Mouse (Mus musculus): ENCODE results near the gene Brsk2.
A peak's percentile ranks its signal among the peaks of the same experiment; 100 is the strongest.
"Not testable (repeated sequence)": the region's sequence is repeated elsewhere in the genome, so short reads cannot be mapped to it uniquely, and the experiment has no call there.

Brsk2 gene

DNA sequence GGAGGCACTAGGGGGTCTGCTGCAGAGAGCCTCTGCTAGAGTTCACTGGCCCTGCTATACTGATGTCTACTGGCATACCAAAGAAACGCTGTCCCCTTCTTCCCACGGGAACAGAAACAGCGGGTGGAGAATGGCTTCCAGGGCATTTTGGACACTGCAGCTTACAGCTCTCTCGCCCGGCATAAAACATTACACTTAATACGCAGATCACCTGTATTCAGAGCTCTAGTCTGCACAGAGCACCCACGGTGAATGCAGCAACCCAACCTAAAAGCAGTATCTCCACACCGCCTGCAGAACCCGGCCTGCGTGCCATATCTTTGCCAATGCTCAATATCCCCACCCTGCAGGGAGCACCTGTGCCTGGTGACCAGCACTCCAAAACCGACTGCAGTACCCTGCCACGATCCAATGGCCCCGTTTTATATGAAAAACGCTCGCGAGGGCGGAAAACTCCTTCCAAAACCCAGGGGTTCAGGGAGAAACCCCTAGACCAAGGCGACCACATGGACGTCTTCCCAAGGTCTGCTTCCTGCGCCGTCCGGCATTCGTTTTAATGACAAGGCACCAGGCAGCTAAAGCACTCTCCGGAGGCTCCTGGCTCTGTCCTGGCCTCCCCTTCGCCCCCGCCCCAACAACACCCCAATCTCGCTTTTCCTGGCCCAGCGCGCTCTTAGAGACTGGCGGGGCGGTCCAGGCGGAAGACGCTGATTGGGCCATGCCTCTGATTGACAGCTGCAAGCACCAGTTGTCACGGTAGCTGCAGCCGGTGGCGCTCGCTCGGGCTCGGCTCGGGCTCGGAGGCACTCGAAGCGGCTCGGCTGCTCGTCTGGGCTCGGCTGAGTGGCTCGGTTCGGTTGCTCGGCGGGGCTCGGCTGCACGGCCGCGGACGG, at the start of gene Brsk2:
Gene Brsk2, plus strand, starts transcription at position 846 of the 893 bp plus-strand sequence.
- peak; percentile 99 for DNase-seq (ENCODE audit: low spot score in 2 of 2)

DNA sequence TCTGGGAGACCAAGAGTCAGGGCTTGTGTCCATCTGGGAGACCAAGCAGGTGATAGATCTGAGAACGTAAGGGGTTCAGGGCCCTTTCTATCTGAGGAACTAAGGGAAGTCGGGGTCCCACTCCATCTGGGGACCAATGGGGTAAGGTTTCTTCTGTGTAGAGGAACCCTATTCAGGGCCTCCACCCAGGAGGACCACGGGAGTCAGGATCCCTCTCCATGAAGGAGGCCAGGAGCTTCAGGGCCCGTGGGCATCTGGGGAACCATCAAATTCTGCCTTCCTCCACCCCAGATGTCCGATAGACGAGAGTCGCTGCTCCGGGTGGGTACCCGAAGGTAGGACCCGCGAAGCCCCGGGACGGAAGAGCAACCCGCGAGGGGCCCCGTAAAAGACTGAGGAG, 47.7 kb upstream of the Brsk2 start:
- DNase-seq (ENCODE audit: low spot score in 2 of 2) = no peak

DNA sequence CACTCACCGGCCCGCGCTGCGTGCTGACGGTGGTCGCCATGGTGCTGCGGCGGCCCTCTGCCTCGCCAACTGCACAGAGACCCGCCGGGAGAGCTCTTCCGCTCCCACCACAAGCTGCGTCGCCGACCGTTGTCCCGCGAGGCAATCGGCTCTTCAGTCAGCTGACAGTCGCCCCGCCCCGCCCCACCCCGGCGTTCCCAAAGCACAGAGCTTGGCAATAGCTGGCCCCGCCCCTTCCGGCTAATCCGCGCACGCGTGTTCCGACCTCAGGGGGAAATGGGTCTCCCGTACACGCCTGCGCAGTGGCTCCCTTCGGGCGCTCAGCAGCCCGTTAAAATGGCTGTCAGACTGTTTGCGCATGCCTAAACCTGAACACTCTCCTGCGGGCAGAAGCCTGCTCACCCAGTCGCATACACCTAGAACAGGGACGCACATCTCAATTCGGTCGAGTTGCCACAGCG, 47.3 kb upstream of the Brsk2 start:
- peak; percentile 99 to 100 for DNase-seq (ENCODE audit: low spot score in 2 of 2)

DNA sequence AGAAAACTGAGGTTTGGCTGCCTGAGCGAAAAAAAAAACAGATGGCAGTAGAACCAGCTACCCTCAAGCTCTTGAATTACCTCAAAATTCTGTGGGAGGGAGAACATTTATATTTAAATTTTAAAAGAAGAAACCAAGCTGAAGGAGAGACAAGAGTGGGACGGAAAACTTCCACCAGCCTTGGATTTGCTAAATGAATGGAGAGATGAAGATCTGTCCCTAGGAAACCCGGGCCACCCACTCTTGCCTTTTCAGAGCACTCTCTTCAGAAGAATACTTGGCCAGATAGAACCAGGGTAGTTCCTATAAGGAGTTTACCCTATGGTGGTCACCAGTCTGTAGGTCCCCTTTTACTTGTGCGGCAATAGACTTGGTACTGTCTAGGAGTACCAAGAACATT, 46.8 kb upstream of the Brsk2 start:
- DNase-seq (ENCODE audit: low spot score in 2 of 2) = peak; percentile 56 to 72

DNA sequence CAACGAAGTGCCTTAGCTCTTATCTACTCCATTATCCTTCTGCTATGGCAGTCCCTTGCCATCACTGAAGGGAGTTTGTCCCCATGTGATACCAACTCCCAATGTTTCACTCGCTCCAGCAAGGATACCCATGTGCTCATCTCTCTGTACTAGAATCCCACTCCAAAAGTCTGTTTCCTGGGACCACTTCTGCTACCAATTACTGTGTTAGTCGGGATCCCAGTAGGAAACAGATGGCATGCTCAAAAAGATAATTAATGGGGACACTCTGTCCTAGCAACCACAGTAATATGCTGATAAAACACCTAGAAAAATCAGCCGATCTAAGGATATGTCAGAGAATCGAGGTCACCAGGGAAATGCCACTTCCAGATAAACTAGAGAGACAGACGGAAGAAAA, 41.0 kb upstream of the Brsk2 start:
- DNase-seq (ENCODE audit: low spot score in 2 of 2) = no peak

DNA sequence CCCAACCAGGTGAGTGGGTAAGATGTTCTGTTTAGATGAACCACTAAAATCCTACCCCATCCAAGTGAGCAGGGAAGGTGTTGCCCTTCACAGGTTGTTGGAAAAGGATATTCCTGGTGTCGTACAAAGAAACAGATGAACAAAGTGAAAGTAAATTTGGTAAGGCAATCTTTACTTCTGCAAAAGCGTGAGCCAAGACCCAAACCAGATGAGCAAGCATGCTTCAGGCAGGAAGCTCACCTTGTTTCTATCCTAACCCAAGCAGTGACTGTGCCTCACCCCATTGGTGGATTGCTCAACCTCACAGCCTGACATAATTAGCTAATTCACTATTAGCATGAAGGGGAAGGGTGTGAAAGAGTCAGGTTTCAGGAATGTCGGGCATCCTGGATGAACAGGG, 38.2 kb upstream of the Brsk2 start:
- DNase-seq (ENCODE audit: low spot score in 2 of 2) = no peak

DNA sequence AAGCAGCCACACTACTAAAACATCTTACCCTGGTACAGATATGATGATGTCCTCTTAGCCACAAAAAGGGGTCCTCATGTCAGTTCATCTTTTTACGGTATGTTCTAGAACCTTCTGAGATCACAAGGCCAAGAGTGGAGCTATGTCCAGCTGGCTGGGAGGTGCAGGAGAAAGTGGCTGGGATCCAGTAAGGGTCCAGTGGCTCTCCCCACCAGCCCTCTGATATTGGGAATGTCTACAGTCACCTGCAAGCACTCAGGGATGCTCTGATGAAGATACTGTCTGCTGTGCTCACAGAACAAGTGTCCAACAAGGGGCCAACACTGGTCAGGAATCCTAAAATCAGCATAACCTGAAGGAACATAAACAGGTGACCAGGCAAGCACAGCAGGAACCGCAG, 31.1 kb upstream of the Brsk2 start, which contains the start of gene Tollip:
Gene Tollip, minus strand, starts transcription at position 101 of the 400 bp plus-strand sequence.
- no peak for DNase-seq (ENCODE audit: low spot score in 2 of 2)

DNA sequence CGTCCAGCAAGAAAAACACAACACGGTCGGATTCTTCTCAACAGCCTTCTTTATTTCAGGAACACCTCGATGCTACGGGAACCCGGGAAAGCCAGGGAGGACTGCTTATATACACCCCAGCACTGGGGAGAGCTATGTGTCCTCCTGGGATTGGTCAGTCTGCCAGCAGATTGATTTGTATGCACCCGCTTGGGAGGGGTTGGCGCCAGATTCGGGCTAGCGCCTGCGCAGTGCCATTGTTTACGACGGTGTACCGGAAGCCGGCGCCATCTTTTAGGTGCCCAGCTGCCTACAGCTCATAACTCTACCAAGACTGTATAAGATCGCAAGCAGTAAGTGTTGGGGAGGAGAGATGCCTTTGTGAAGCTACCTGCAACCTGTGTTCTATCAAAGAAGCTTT, 25.4 kb upstream of the Brsk2 start:
- DNase-seq (ENCODE audit: low spot score in 2 of 2) = not testable (repeated sequence)

DNA sequence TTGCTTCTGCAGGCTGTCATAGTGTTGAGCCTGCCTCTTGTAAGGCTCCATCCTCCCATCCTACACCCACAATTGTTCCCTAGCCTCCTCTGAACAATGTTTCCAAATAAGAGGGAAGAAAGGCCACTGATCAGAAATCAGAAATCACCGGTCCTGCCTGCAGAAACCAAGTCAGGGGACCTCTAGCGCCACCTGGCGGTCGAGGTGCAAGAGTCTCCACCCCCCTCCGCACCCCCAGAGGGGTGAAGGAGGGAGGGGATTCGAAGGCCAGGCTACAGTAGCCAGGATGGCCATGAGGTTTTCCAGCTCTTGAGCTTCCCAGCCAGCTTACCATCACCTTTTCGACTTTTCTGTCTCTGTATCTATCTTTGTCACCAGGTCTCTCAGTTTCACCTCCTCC, 24.6 kb upstream of the Brsk2 start:
- peak in 1 of 2 experiments; percentile 82 for DNase-seq (ENCODE audit: low spot score in 2 of 2)

DNA sequence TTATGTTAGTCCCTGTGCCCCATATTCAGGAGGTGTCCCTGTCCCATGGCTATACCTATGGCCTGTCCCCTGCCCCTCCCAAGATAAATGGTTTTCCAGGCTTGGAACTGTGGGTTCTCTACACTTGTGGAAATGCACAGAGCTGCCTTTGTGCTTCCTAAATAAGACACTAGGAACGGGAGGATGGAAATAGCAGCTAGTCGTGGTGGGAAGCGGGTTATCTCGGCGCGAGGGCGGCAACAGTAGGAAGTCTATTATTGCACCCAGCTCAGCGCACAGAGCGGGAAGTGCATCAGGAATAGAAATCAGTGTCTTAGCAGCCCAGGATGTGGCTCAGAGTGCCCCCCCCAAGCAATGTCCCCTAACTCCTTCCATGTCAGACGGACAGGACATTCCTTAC, 20.9 kb upstream of the Brsk2 start:
- DNase-seq (ENCODE audit: low spot score in 2 of 2) = peak; percentile 80 to 88

DNA sequence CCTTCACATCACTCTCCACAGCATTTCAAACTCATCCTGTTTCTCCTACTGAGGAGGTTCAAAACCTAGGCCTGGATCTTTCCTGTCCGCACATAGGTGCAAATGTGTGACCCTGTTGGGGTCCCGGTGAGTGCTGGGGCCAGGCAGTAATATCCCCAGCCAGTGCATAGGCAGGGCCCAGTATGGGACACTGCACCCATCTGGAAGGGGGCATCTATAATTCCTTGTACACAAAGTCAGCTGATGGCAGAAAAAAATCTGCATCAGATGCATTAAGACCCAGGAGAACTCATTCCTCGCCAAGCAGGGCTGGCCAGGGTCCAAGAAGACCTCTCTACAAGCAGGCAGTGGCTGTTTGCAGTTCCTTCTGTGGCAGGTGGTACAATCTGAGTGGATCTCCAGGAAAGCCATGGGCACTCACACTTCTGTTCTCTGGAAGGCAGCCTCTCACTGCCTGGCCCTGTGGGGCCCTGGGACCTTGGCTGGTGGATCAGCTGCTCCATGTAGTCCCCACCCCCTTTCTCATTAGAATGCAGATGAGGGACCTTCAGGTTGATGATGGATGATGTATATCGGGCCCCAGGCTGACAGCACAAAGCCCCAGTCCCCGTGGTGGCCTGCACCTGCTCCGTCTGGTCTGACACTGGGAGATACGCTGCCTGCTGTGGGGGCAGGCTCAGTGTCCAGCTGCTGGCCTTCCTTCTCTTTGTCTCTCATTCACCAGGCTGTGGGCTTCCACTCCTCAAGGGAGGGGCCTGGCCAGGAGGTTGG, 15.2 kb upstream of the Brsk2 start:
- DNase-seq (ENCODE audit: low spot score in 2 of 2) = peak in 1 of 2 experiments; percentile 51

DNA sequence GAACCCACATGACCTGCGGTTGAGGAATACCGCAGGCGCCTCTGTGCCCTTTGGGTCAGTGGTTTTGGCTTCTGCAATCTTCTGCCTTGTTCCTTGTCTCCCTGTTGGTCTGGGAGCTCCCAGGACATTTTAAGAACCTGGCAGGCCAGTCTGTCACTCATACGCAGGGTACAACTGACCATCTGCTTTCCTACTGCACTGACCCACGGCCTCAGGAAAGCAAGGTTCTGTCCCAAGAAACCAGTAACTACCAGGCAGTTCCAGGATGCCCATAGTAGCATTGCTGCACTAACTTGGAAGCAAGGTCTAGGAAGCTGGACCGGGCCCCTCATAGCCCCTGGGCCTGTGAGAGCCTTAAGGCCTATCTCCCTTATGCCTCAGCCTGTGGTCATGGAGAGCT, 14.6 kb upstream of the Brsk2 start:
- DNase-seq (ENCODE audit: low spot score in 2 of 2) = no peak

DNA sequence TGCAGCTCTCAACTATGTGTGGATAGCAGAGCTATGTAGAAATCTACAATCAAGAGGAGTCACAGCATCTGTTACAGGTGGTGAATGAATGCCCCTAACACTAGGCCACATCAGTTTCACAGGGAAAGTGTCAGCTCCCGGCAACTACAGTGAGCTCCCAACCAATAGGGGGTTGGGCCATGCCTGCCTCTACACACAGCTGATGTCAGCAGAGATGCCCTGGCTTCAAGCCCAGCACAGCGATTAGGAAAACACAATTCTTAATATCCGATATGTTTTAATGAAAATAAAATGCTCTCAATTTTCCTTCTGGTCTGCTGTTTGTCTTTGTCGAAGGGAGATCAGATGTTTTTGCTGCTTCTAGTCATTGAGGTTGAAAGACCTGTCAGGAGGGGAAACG, 6.1 kb upstream of the Brsk2 start:
- DNase-seq (ENCODE audit: low spot score in 2 of 2) = peak in 1 of 2 experiments; percentile 43

DNA sequence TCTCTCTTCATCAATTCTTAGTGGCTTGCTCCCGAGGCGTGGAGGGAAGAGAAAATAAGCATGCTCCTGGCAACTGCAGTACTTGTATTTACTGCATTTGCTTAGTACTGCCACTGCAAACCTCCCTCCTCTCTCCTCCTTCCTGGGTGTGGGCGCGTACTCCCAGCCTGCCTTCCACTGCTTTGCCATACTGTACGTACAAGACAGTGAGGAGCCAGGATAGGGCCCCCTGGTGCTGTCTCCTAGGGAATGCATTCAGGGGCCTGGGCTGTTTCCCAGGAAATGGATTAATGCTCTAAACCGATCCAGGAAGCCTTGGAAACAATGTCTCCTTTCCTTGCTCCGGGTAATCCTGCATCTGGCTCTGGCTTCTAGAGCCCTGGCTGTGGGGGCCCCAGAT, 3.6 kb upstream of the Brsk2 start:
- DNase-seq (ENCODE audit: low spot score in 2 of 2) = peak; percentile 90 to 93

DNA sequence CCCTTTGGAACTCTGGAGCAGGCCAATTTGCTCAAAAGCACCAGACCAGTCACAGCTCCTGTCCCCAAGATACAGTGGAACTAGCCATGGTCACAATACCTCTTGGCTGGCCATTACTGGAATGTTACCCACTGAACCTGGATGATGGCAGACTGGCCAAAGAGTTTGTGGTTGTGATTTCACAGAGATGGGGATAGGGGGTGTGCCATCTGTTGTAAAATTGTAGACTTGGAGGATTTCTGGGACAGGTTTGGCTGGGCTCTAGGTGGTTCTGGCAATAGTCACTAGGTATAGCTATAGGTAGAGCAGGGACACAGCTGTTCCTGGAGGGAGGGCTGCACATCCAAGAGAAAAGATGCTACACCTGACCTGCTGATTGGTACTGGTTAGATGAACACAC, 2.0 kb upstream of the Brsk2 start:
- peak in 1 of 2 experiments; percentile 15 for DNase-seq (ENCODE audit: low spot score in 2 of 2)

DNA sequence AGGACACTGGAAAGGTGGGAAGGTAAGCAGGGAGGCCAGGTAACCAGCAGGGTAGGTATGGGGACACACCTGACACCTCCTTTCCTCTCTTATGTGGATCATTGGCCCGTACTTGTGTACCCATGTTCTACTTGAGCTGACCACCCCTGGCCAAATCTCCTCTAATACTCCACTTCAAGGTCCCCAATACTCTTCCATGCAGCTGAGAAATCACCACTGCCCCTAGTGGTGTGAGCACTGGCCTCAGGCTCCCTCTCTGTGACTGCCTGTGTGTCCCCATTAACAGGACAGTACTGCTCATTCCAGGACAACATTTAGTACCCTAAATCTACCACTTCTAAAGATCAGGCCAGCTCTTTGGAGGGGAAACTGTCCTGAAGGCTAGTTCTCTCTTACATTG, 1.5 kb upstream of the Brsk2 start:
- DNase-seq (ENCODE audit: low spot score in 2 of 2) = peak; percentile 28 to 43

DNA sequence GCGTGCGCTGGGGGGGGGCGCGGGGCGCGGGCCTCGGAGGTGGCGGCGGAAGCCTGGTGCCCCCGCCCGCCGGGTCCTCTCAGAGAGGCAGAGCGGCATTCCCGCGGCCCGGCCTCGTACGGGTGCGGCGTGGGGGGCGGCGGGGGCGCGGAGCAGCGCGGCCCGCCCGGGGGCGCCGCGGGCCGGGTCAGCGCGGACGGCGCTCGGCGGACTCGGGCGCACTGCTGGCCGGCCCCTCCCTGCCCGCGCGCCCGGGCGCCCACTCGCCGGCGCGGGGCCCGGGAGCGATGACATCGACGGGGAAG, 200 bp downstream of the Brsk2 start:
- no peak for DNase-seq (ENCODE audit: low spot score in 2 of 2)

DNA sequence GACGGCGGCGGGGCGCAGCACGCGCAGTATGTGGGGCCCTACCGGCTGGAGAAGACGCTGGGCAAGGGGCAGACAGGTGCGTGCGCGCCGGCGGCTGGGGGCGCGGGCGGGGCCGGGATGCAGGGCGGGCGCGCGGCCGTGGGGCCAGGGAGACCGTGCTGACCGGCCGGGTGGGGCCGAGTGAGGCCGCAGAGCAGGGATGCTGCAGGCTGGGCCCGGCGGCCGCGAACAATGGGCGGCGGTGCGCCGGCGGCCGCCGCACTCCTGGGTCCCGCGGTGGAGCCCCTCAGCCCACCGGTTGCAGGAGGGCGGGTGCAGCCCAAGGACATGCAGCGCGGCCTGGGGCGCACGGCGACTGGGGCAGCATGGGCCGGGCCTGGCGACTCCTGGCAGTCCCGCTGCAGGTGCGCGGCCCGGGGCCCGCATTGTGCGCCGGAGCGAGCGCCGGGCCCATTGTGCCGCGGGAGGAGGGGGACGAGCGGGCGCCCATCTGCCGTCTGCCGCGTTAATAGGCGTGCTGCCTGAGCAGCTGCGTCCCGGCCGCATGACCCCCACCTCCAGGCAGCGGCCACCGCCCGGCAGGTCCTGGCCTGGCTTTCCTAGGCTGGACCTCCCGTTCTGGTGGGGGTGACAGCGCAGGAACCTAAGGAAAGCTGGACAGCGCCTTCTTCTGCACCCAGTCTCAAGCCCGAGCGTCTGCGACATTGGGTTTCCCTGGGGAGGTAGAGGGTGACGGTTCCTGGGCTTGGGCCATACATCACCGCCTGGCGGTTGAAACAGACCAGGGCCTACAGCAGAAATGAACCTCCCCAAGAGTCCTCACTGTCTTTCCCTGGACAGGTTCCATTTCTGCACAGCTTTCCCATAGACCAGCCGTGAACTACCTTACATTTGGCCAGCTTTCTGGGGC, 808 bp downstream of the Brsk2 start:
- DNase-seq (ENCODE audit: low spot score in 2 of 2) = peak; percentile 68 to 78

DNA sequence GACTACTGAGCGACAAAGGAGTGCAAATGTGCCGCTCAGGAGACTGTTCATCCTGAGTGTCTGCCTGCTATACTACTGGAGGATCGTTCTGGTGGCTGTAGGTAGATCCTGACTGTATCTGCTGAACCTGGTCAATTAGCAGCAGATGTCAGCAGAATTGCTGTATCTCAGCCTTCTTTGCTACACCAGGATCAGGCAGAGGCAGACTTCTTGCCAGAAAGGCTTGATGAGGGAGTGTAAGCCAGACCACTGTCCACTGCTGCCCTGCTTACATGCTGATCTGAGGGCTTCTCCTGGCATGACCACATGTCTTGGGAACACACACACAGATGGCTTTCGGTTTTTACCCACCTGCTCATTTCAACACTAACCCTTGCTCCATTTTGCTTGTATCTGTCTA, 2.3 kb downstream of the Brsk2 start:
- peak in 1 of 2 experiments; percentile 36 for DNase-seq (ENCODE audit: low spot score in 2 of 2)

DNA sequence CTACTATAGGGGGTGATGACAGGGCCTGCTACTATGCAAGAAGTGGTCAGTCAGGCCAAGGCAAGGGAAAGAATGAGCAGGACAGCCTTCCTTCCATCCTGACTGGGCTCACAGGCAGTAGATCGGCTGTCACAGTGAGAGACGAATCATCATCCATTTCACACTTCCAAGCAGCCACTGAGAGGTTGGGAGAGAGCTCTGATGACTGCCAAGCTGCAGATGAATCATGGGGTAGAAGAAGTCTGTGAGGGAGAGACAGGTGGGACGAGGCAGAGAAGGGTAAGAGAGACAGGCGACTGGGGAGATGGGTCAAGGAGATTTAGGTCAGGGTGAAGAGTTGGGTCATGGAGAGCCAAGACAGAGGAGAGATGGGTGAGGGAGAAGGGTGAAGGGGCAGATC, 3.4 kb downstream of the Brsk2 start:
- DNase-seq (ENCODE audit: low spot score in 2 of 2) = peak in 1 of 2 experiments; percentile 47

DNA sequence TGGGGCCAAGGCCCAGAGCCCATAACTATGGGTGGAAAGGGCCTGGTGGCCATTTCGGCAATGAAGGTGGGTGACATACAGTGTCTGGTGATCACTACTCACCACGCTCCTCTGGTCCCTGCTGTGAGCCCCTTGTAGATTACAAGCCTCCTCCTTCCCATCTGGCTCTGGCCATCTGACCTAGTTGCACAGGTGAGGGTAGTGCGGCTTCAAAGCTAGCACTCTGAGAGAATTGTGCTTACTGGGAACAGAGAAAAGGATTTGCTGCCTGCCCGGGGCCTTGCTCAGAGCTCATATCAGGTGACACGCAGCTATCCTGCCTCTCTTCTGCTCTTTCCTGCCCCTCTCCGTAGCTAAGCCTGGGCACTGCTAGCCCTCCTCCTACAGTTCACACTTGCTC, 4.1 kb downstream of the Brsk2 start:
- no peak for DNase-seq (ENCODE audit: low spot score in 2 of 2)
